Mouse (Mus musculus): ENCODE data around the gene Larp7. TPM values are rescaled to one million over a fixed set of nuclear protein-coding genes. Genes with fewer than 3 reads are reported as not detected.

The Larp7 gene
- polyA plus RNA-seq, 1 experiment from 2014 or later, result 52.1 TPM

- H3K9me3 ChIP-seq (ENCODE audit: control insufficient read depth, low read length), result no peaks in the 10 kb centered on the region
- WGBS, result 73% methylated on average over 8 of the region's 8 CpGs
- H3K4me3 ChIP-seq (ENCODE audit: low read depth, low read length), result no peak overlapping the region
Measured at GRCm38 (mm10) chr3:127525188-127525819, 27.8 kb downstream of the Larp7 start.

GRCm38 (mm10) chr3:127521156-127521555 lies 32.0 kb downstream of the Larp7 start:
- Histone ChIP-seq H3K4me1 (replicated peaks; ENCODE audit: control insufficient read depth, insufficient read depth, low read length) (no peaks in the 10 kb centered on the region), H3K9me3 (ENCODE audit: control insufficient read depth, low read length) (no peaks in the 10 kb centered on the region), H3K9ac (ENCODE audit: low read length) (no peak overlapping the region), H3K4me3 (ENCODE audit: low read depth, low read length) (no peak overlapping the region), H3K27ac (ENCODE audit: low read depth) (no peak overlapping the region), H3K36me3 (ENCODE audit: control insufficient read depth, insufficient read depth, low read length) (no peaks in the 10 kb centered on the region), H3K27me3 (replicated peaks; ENCODE audit: control insufficient read depth, insufficient read depth, low read length) (no peaks in the 10 kb centered on the region), H3K4me2 (ENCODE audit: low read length) (no peak overlapping the region)
- 51% methylated on average over 10 of the region's 10 CpGs for WGBS
- ATAC-seq (replicated peaks; ENCODE audit: low FRiP score, low TSS enrichment, low read depth) (no peak), DNase-seq (ENCODE audit: low spot score) (no peak)

More at GRCm38 (mm10) chr3:127525188-127525819, 27.8 kb downstream of the Larp7 start:
- Histone ChIP-seq H3K4me1 (replicated peaks; ENCODE audit: control insufficient read depth, insufficient read depth, low read length) (no peaks in the 10 kb centered on the region), H3K27me3 (replicated peaks; ENCODE audit: control insufficient read depth, insufficient read depth, low read length) (no peaks in the 10 kb centered on the region), H3K4me2 (ENCODE audit: low read length) (no peak overlapping the region), H3K27ac (ENCODE audit: low read depth) (no peak overlapping the region), H3K36me3 (ENCODE audit: control insufficient read depth, insufficient read depth, low read length) (no peaks in the 10 kb centered on the region), H3K9ac (ENCODE audit: low read length) (no peak overlapping the region)
- DNase-seq (ENCODE audit: low spot score), result no peak
- ATAC-seq (replicated peaks; ENCODE audit: low FRiP score, low TSS enrichment, low read depth), result no peak

DNA sequence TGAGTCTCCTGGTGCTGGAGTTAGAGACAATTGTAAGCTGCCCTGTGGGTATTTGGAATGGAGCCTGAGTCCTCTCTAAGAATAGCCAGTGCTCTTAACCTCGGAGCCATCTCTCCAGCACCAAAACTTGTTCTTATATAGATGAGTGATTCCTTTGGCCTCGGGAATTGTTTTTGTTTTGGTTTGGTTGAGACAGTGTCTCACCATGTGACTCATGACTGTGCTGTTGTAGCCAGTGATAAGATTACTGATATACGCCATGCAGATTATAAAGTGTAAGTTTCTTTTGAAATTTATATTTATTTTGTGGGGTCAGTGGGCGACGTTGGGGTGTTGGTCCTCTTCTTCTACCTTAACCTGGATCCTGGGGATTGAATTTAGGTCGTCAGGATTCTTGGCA lies 32.8 kb downstream of the Larp7 start:
- ATAC-seq (replicated peaks; ENCODE audit: low FRiP score, low TSS enrichment, low read depth) (no peak), DNase-seq (ENCODE audit: low spot score) (no peak)
- no peak overlapping the region for H3K9ac ChIP-seq (ENCODE audit: low read length)
- H3K27me3 ChIP-seq (replicated peaks; ENCODE audit: control insufficient read depth, insufficient read depth, low read length), result no peaks in the 10 kb centered on the region
- WGBS, result 83% methylated on average over 6 of the region's 6 CpGs
- no peaks in the 10 kb centered on the region for H3K9me3 ChIP-seq (ENCODE audit: control insufficient read depth, low read length)
- no peaks in the 10 kb centered on the region for H3K36me3 ChIP-seq (ENCODE audit: control insufficient read depth, insufficient read depth, low read length)
- no peaks in the 10 kb centered on the region for H3K4me1 ChIP-seq (replicated peaks; ENCODE audit: control insufficient read depth, insufficient read depth, low read length)
- H3K4me2 ChIP-seq (ENCODE audit: low read length), result no peak overlapping the region
- H3K27ac ChIP-seq (ENCODE audit: low read depth), result no peak overlapping the region
- H3K4me3 ChIP-seq (ENCODE audit: low read depth, low read length), result no peak overlapping the region

DNA sequence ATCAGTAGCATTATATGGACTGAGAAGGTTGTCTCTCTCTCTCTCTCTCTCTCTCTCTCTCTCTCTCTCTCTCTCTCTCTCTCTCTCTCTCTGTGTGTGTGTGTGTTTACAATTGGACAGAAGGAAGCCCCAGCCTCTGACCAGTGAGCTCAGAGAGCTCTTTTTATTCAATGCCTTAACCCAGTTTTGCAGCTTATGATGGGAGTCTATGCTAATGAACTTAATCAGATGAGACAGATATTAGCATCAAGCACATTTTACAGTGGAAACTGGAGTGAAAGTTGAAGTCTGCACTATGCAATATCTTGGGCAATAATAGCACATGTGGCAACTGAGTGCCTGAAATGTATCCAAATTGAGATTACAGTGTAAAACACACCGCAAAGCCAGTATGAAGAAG lies 37.9 kb downstream of the Larp7 start:
- Histone ChIP-seq H3K4me1 (replicated peaks; ENCODE audit: control insufficient read depth, insufficient read depth, low read length) (no peaks in the 10 kb centered on the region), H3K4me3 (ENCODE audit: low read depth, low read length) (no peak overlapping the region), H3K9me3 (ENCODE audit: control insufficient read depth, low read length) (no peaks in the 10 kb centered on the region), H3K4me2 (ENCODE audit: low read length) (no peak overlapping the region), H3K27me3 (replicated peaks; ENCODE audit: control insufficient read depth, insufficient read depth, low read length) (no peaks in the 10 kb centered on the region), H3K27ac (ENCODE audit: low read depth) (no peak overlapping the region), H3K9ac (ENCODE audit: low read length) (no peak overlapping the region), H3K36me3 (ENCODE audit: control insufficient read depth, insufficient read depth, low read length) (no peaks in the 10 kb centered on the region)
- 97% methylated on average over 1 of the region's 1 CpGs for WGBS
- DNase-seq (ENCODE audit: low spot score) (no peak), ATAC-seq (replicated peaks; ENCODE audit: low FRiP score, low TSS enrichment, low read depth) (no peak)

- DNase-seq (ENCODE audit: low spot score), result no peak
- H3K4me3 ChIP-seq (ENCODE audit: low read depth, low read length), result no peak overlapping the region
Measured at GRCm38 (mm10) chr3:127513699-127514098, 39.5 kb downstream of the Larp7 start.

GRCm38 (mm10) chr3:127512794-127513335 lies 40.3 kb downstream of the Larp7 start:
- Histone ChIP-seq H3K9me3 (ENCODE audit: control insufficient read depth, low read length) (no peaks in the 10 kb centered on the region), H3K36me3 (ENCODE audit: control insufficient read depth, insufficient read depth, low read length) (no peaks in the 10 kb centered on the region), H3K9ac (ENCODE audit: low read length) (no peak overlapping the region), H3K4me1 (replicated peaks; ENCODE audit: control insufficient read depth, insufficient read depth, low read length) (no peaks in the 10 kb centered on the region), H3K27me3 (replicated peaks; ENCODE audit: control insufficient read depth, insufficient read depth, low read length) (no peaks in the 10 kb centered on the region), H3K27ac (ENCODE audit: low read depth) (no peak overlapping the region), H3K4me2 (ENCODE audit: low read length) (no peak overlapping the region), H3K4me3 (ENCODE audit: low read depth, low read length) (no peak overlapping the region)
- 79% methylated on average over 15 of the region's 15 CpGs for WGBS
- DNase-seq (ENCODE audit: low spot score) (no peak), ATAC-seq (replicated peaks; ENCODE audit: low FRiP score, low TSS enrichment, low read depth) (no peak)

More at GRCm38 (mm10) chr3:127513699-127514098, 39.5 kb downstream of the Larp7 start:
- Histone ChIP-seq H3K4me1 (replicated peaks; ENCODE audit: control insufficient read depth, insufficient read depth, low read length) (no peaks in the 10 kb centered on the region), H3K27ac (ENCODE audit: low read depth) (no peak overlapping the region), H3K36me3 (ENCODE audit: control insufficient read depth, insufficient read depth, low read length) (no peaks in the 10 kb centered on the region), H3K4me2 (ENCODE audit: low read length) (no peak overlapping the region), H3K9ac (ENCODE audit: low read length) (no peak overlapping the region), H3K9me3 (ENCODE audit: control insufficient read depth, low read length) (no peaks in the 10 kb centered on the region), H3K27me3 (replicated peaks; ENCODE audit: control insufficient read depth, insufficient read depth, low read length) (no peaks in the 10 kb centered on the region)
- WGBS, result 80% methylated on average over 2 of the region's 2 CpGs
- no peak for ATAC-seq (replicated peaks; ENCODE audit: low FRiP score, low TSS enrichment, low read depth)

- H3K27ac ChIP-seq (ENCODE audit: low read depth), result no peak overlapping the region
- H3K9me3 ChIP-seq (ENCODE audit: control insufficient read depth, low read length), result no peaks in the 10 kb centered on the region
- DNase-seq (ENCODE audit: low spot score), result no peak
- WGBS, result 79% methylated on average over 12 of the region's 12 CpGs
- ATAC-seq (replicated peaks; ENCODE audit: low FRiP score, low TSS enrichment, low read depth), result no peak
- no peaks in the 10 kb centered on the region for H3K4me1 ChIP-seq (replicated peaks; ENCODE audit: control insufficient read depth, insufficient read depth, low read length)
- H3K36me3 ChIP-seq (ENCODE audit: control insufficient read depth, insufficient read depth, low read length), result no peaks in the 10 kb centered on the region
- H3K4me2 ChIP-seq (ENCODE audit: low read length), result no peak overlapping the region
- no peaks in the 10 kb centered on the region for H3K27me3 ChIP-seq (replicated peaks; ENCODE audit: control insufficient read depth, insufficient read depth, low read length)
- no peak overlapping the region for H3K4me3 ChIP-seq (ENCODE audit: low read depth, low read length)
- H3K9ac ChIP-seq (ENCODE audit: low read length), result no peak overlapping the region
Measured at GRCm38 (mm10) chr3:127511786-127512746, 41.1 kb downstream of the Larp7 start.

DNA sequence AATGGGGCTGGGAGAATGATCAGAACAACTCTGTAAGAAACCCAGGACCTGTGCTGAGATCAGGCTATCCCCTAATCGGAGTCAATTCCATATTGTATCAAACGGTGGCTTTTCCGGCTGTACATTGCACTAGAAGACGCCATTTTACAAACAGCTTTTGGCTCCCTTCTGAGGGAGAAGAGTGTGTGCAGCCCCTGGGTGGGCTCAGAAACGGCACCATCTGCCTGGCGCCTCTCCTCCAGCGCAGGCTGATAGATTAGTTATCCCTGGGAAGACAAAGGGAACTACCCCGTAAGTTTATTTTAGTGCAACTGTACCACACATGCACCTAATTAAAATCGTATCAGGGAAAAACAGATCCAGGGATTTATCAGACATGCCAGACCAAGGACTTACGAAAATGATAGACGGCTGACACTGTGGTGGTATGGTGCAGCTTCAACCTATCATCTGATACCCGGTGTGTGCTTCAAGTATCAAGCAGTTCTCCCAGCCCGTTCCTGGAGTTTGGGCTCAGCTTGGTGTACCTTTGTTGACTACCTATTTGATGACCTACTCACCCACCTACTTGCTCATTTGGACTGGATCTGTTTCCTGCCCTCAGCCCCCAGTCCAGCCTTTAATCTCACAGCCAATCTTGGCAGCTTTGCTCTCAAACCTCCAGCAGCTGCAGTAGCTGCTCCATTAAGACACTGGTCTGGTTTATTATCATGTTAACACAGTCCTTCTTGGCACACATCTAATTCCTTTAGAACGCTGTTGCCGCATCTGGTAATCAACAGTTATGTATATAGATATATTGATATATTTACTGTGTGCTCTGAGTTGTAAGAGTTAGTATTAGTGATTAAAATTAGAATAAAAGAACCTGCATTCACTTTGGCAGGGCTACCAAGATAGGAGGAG lies 45.0 kb downstream of the Larp7 start:
- DNase-seq (ENCODE audit: low spot score) (no peak), ATAC-seq (replicated peaks; ENCODE audit: low FRiP score, low TSS enrichment, low read depth) (no peak)
- H3K4me2 ChIP-seq (ENCODE audit: low read length), result no peak overlapping the region
- no peak overlapping the region for H3K9ac ChIP-seq (ENCODE audit: low read length)
- H3K36me3 ChIP-seq (ENCODE audit: control insufficient read depth, insufficient read depth, low read length), result no peaks in the 10 kb centered on the region
- WGBS, result 71% methylated on average over 15 of the region's 15 CpGs
- H3K4me3 ChIP-seq (ENCODE audit: low read depth, low read length), result no peak overlapping the region
- no peak overlapping the region for H3K27ac ChIP-seq (ENCODE audit: low read depth)
- H3K9me3 ChIP-seq (ENCODE audit: control insufficient read depth, low read length), result no peaks in the 10 kb centered on the region
- no peaks in the 10 kb centered on the region for H3K27me3 ChIP-seq (replicated peaks; ENCODE audit: control insufficient read depth, insufficient read depth, low read length)
- no peaks in the 10 kb centered on the region for H3K4me1 ChIP-seq (replicated peaks; ENCODE audit: control insufficient read depth, insufficient read depth, low read length)
